Mouse (Mus musculus) E14TG2a.4 (cell line): ENCODE measurements around the gene Sorcs1.

Experiments
- CTCF ChIP-seq: conservative IDR thresholded peaks from 2 replicates; pipeline ENCODE4 v1.5.1; 2014; ENCODE audit warnings: low read length
- NANOG ChIP-seq: IDR thresholded peaks from 2 replicates; pipeline ENCODE4 v1.6.1; 2014; ENCODE audit warnings: borderline replicate concordance, low read length, mixed read lengths
- POU5F1 ChIP-seq: IDR thresholded peaks from 2 replicates; pipeline ENCODE4 v1.6.1; 2014; ENCODE audit warnings: low read length, borderline replicate concordance

DNA sequence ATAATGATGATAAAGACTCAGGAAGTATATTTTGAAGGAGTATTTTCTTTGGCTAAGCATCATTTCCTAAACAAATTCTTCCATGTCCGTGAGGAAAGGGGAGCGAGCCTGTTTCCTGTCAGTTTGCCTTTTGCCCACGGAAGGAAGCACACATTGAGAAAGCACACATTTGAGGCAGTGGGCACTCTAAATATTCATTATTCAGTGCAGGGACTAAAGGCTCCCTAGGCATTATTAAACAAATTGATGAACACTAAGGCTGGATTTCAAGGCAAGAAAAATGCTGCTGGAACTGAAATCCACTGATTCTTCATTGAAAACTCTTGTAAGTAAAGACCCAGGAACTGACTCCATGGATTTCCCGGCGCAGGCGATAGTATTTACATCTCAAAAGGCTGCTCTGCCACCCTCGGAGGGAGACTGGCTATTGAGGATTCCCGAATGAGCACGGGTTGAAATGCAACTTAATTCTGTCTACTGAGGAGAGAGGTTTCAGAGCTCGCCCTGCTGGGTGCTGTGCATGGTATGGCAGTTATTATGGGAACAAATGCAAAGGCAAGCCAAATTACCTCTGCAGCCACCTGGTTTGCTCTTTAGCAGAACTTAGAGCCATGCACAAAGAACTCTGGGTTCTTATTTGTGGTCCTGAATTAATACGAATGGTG is 238.1 kb downstream of the Sorcs1 start:
- TF ChIP-seq CTCF (no peak), POU5F1 (0 out of 2 replicates have a peak, but pooled peaks have one; percentile 32), NANOG (no peak; the same call in 1 of the 2 replicates)
